Mouse (Mus musculus): ENCODE measurements around the gene Apoh. TPM values are rescaled to one million over a fixed set of nuclear protein-coding genes. Genes with fewer than 3 reads are reported as not detected.
A peak's percentile ranks its signal among the peaks of the same experiment; 100 is the strongest.

Apoh gene
- total RNA-seq, 2 experiments from 2014 or later: 0.79 to 0.89 TPM

GRCm38 (mm10) chr11:108325943-108326342 lies 17.2 kb upstream of the Apoh start:
- intact Hi-C loops (cut with DNase I): no loop called here
- no peak for DNase-seq (ENCODE audit: low spot score in 2 of 2)

- DNase-seq (ENCODE audit: low spot score in 2 of 2): no peak
- intact Hi-C loops (cut with DNase I): no loop called here
Measured at GRCm38 (mm10) chr11:108330818-108331217, 12.3 kb upstream of the Apoh start.

DNA sequence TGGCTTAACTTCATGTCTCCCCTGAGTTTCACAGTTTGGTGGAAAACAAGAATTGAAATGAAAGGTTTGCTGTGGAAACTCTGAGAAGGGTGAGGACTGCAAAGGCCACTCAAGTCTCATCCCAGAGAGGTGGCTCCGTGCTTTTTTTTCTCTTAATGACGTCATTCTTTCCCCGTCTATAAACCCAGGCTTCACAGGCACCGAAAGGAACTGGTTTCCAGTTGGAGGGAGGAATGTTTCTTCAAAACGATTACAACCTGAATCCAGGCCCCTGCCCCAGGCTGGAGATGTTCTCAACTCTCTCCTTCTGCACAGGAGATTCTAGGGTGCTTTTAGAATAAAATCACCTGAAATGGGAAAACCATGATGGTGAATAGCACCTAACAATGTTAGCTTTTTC lies 10.1 kb upstream of the Apoh start:
- no peak for DNase-seq (ENCODE audit: low spot score in 2 of 2)
- intact Hi-C loops (cut with DNase I): no loop called here

DNA sequence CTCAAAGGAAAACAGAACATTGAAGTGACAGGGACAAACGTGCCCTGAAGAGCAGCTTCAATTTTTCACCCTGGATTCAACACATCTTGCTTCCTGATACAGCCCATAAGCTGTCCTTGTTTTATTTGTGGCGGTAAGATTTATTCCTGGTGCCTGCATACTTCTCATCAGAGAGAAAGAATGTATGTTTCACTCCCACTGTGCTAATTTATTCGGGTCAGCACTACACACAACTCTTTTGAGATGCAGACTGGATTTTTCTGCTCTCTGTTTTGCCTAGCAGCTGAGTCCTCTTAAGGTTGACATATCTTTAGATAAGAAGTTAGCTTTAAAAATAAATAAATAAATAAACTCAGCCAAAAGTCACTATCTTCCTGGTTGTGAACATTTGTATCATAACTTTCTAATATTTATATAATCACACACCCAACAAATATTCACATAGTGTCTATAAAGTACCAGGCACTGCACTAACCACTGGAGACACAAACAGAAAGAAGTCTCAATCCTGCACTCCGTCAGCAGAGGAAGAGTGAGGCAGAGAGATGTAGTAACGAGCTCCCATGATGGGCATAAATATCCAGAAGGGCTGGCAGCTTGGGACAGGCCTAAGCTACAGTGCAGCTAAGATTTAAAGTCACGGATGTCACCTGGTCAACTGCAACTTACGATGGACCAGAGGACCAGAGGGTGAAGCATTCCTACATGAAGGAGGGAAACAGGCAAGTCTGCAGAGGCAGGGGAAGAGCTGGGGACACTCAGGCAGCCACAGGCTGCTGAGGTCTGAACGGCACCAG lies 9.4 kb upstream of the Apoh start:
- no peak for DNase-seq (ENCODE audit: low spot score in 2 of 2)
- intact Hi-C loops (cut with DNase I): no loop called here

- no peak for DNase-seq (ENCODE audit: low spot score in 2 of 2)
- intact Hi-C loops (cut with DNase I): no loop called here
Measured at GRCm38 (mm10) chr11:108334658-108335057, 8.5 kb upstream of the Apoh start.

GRCm38 (mm10) chr11:108335536-108335935 lies 7.6 kb upstream of the Apoh start:
- intact Hi-C loops (cut with DNase I): no loop called here
- no peak for DNase-seq (ENCODE audit: low spot score in 2 of 2)

DNA sequence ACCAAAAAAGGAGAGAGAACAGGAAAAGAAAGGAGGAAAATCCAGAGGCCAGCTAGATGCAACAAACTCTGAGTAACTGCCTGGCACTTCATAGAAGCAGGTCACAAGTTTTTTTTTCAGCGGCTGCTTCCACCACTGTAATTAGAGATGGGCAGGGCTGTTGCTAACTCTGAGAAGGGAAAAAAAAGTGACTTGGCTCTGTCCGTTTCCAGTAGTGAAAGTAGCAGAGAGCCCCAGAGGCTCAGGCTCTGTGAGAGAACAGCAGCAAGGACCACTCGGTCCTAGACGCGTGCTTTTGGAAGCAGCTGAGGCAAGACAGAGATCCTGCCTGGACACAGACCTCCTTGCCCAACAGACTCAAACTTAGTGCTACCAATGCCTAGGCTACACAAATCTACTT lies 6.7 kb upstream of the Apoh start:
- intact Hi-C loops (cut with DNase I): no loop called here

GRCm38 (mm10) chr11:108340293-108340692 lies 2.9 kb upstream of the Apoh start:
- intact Hi-C loops (cut with DNase I): loop anchor here (5.0 to 10.0 kb wide), 3 partner anchors 118 to 305 kb away; no protein-coding TSS in a partner anchor

More for the DNA sequence above, 6.7 kb upstream of the Apoh start:
- no peak for DNase-seq (ENCODE audit: low spot score in 2 of 2)

GRCm38 (mm10) chr11:108341783-108342182 lies 1.4 kb upstream of the Apoh start:
- intact Hi-C loops (cut with DNase I): loop anchor here (5.0 to 10.0 kb wide), 3 partner anchors 119 to 307 kb away; no protein-coding TSS in a partner anchor
- no peak for DNase-seq (ENCODE audit: low spot score in 2 of 2)

More at GRCm38 (mm10) chr11:108340293-108340692, 2.9 kb upstream of the Apoh start:
- DNase-seq (ENCODE audit: low spot score in 2 of 2): no peak

GRCm38 (mm10) chr11:108343789-108344462 lies 772 bp downstream of the Apoh start, which contains the start of gene Prkca:
Prkca (minus strand) TSS chr11:108343928.
- DNase-seq (ENCODE audit: low spot score in 2 of 2): peak; percentile 95 to 96
- intact Hi-C loops (cut with DNase I): loop anchor here (5.0 to 10.0 kb wide), 3 partner anchors 122 to 309 kb away; no protein-coding TSS in a partner anchor

DNA sequence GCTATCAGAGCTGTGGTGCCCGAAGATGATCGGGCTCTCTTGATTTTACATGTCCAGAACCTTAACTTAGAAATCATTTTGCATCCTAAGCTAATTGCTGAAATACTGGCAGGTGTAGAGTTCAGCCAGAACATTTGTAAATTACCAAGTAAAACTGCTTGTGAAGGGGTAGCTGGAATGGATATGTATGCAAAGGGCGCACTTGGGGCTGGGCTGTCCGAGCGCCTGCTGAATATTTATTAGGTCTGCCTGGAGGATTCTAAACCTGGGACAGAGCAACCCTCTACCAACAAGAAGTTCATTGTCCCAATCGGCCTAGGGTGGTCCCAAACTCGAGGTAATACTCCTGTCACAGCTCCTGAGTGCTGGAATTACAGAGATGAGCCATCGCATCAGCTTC lies 1.6 kb downstream of the Apoh start:
- intact Hi-C loops (cut with DNase I): loop anchor here (5.0 to 10.0 kb wide), 3 partner anchors 122 to 310 kb away; no protein-coding TSS in a partner anchor
- DNase-seq (ENCODE audit: low spot score in 2 of 2): no peak

GRCm38 (mm10) chr11:108345321-108345720 lies 2.2 kb downstream of the Apoh start:
- DNase-seq (ENCODE audit: low spot score in 2 of 2): no peak
- intact Hi-C loops (cut with DNase I): loop anchor here (10.0 kb wide), 1 partner anchor 311 kb away; no protein-coding TSS in a partner anchor

- no peak for DNase-seq (ENCODE audit: low spot score in 2 of 2)
- intact Hi-C loops (cut with DNase I): no loop called here
Measured at GRCm38 (mm10) chr11:108350799-108351198, 7.6 kb downstream of the Apoh start.

- DNase-seq (ENCODE audit: low spot score in 2 of 2): no peak
- intact Hi-C loops (cut with DNase I): no loop called here
Measured at GRCm38 (mm10) chr11:108352842-108353388, 9.8 kb downstream of the Apoh start.

DNA sequence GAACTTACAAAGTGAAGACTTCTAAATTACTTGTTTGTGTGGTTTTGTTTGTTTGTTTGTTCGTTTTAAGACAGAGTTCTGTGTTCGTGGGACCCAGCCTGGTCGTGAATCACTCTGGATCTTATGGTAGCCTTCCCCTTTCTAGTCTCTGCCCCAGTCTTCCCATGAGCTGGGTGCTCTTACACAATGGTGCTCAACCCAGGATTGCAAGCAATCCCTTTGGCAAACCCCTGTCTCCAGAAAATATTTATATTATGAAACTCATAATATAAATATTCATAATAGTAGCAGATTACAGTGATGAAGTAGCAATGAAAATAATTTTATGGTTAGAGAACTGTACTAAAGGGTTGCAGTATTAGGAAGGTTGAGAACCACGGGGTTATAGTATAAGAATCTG lies 12.9 kb downstream of the Apoh start:
- no peak for DNase-seq (ENCODE audit: low spot score in 2 of 2)
- intact Hi-C loops (cut with DNase I): no loop called here

- intact Hi-C loops (cut with DNase I): no loop called here
- DNase-seq (ENCODE audit: low spot score in 2 of 2): no peak
Measured at GRCm38 (mm10) chr11:108358911-108359310, 15.8 kb downstream of the Apoh start.

- no peak for DNase-seq (ENCODE audit: low spot score in 2 of 2)
- intact Hi-C loops (cut with DNase I): no loop called here
Measured at GRCm38 (mm10) chr11:108360983-108361382, 17.8 kb downstream of the Apoh start.

- no peak for DNase-seq (ENCODE audit: low spot score in 2 of 2)
- intact Hi-C loops (cut with DNase I): no loop called here
Measured at GRCm38 (mm10) chr11:108362965-108363364, 19.8 kb downstream of the Apoh start.

- DNase-seq (ENCODE audit: low spot score in 2 of 2): no peak
- intact Hi-C loops (cut with DNase I): no loop called here
Measured at GRCm38 (mm10) chr11:108363991-108364390, 20.8 kb downstream of the Apoh start.

DNA sequence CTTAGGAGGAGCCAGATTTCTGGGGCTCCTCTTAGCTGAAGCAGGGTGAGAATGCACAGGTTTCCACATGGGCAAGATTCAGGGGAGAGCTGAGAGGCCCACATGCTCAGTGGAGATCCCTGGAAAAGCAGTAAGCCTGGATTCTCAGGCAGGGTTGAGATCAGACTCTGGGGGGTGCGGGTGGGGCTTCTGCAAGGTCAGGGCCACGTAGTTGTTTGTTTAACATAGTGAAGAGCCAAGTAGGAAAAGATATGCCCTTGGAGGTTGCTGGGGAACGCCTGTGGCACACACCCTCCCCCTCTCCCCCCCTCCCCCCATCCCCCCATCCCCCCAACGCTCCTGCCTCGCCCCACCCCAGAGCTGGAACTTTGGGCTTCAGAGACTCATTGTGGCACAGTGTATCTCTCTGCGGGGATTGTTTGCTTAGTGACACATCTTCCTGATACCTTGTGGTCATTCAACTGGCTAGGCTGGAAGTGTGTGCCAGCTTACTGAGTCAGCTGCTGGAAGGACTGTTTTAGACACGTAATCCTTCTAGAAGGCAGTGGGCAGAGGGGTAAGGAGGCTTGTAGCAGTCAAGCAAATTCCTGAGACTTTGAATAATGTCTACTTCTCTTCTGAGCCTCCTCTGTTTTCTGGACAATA lies 21.9 kb downstream of the Apoh start:
- intact Hi-C loops (cut with DNase I): no loop called here
- DNase-seq (ENCODE audit: low spot score in 2 of 2): no peak
